Mouse (Mus musculus) neural tube, embryonic 11.5 days (tissue): ENCODE measurements at regions not wholly inside any gene's neighbourhood (a gene's known extent, or its start where the extent isn't known, plus 50 kb on each side); places are given as distances from the start of the nearest gene placed in this dataset.
"Not testable (repeated sequence)": the region's sequence is repeated elsewhere in the genome, so short reads cannot be mapped to it uniquely, and the experiment has no call there.

Source experiments
- ATAC-seq: fragments of 200-750 bp; cut with Nextera tagmentation; 2 replicates; pipeline ENCODE4 v1.8.0; 2017; ENCODE audit warnings: moderate number of reproducible peaks, mild to moderate bottlenecking, moderate TSS enrichment, moderate library complexity; ENCODE audit not compliant: insufficient read depth, low FRiP score, low TSS enrichment
- DNase-seq: peaks from one replicate; pipeline ENCODE4 v3.0.0-alpha.2; 2015; ENCODE audit warnings: low spot score
- H3K27ac ChIP-seq: fragments of 300-500 bp; sonication (generic); 2 replicates; pipeline ENCODE4 v1.5.1; 2014; ENCODE audit warnings: low read depth, mild to moderate bottlenecking, low read length
- H3K27me3 ChIP-seq: fragments of 300-500 bp; sonication (generic); 2 replicates; pipeline ENCODE4 v1.6.1; 2014; ENCODE audit warnings: mild to moderate bottlenecking, low read length, mixed read lengths; ENCODE audit not compliant: control insufficient read depth, insufficient read depth
- H3K36me3 ChIP-seq: fragments of 300-500 bp; sonication (generic); 2 replicates; pipeline ENCODE4 v1.6.1; 2014; ENCODE audit warnings: mild to moderate bottlenecking, low read length, moderate library complexity, mixed read lengths; ENCODE audit not compliant: control insufficient read depth, insufficient read depth
- H3K4me1 ChIP-seq: fragments of 300-500 bp; sonication (generic); 2 replicates; pipeline ENCODE4 v1.6.1; 2014; ENCODE audit warnings: low read length, mixed read lengths; ENCODE audit not compliant: control insufficient read depth, insufficient read depth
- H3K4me2 ChIP-seq: fragments of 300-500 bp; sonication (generic); 2 replicates; pipeline ENCODE4 v1.6.1; 2014; ENCODE audit warnings: low read depth, mild to moderate bottlenecking, moderate library complexity
- H3K4me3 ChIP-seq: fragments of 300-500 bp; sonication (generic); 2 replicates; pipeline ENCODE4 v1.5.1; 2014; ENCODE audit warnings: low read depth, low read length
- H3K9ac ChIP-seq: fragments of 300-500 bp; sonication (generic); 2 replicates; pipeline ENCODE4 v1.6.1; 2014; ENCODE audit warnings: mild to moderate bottlenecking, low read length
- H3K9me3 ChIP-seq: fragments of 300-500 bp; sonication (generic); 2 replicates; pipeline ENCODE4 v1.6.1; 2016; ENCODE audit warnings: low read length; ENCODE audit not compliant: control insufficient read depth
- WGBS: fragments of 180-500 bp; shearing (Covaris S2); extraction: QIAGEN DNeasy Blood & Tissue Kit; methylation state at CpG from one replicate; pipeline ENCODE4 v1.1.7; 2014; 5-methylcytosine and 5-hydroxymethylcytosine counted together

GRCm38 (mm10) chr12:48062620-48062942 lies 1243.9 kb upstream of the Nova1 start:
- Histone ChIP-seq H3K27ac (no peak overlapping the region), H3K4me3 (no peak overlapping the region), H3K4me2 (no peak overlapping the region), H3K27me3 (no peaks in the 10 kb centered on the region), H3K36me3 (no peaks in the 10 kb centered on the region), H3K9me3 (no peaks in the 10 kb centered on the region), H3K9ac (no peak overlapping the region), H3K4me1 (no peaks in the 10 kb centered on the region)
- DNase-seq (no peak), ATAC-seq (no peak)
- WGBS = 94% methylated on average over 2 of the region's 2 CpGs

- H3K4me3 ChIP-seq = no peak overlapping the region
- H3K4me1 ChIP-seq = no peaks in the 10 kb centered on the region
- ATAC-seq = peak; percentile 50; the same call in 1 of the 2 replicates
- no peaks in the 10 kb centered on the region for H3K36me3 ChIP-seq
- no peaks in the 10 kb centered on the region for H3K27me3 ChIP-seq
- H3K9me3 ChIP-seq = no peaks in the 10 kb centered on the region
- no peak overlapping the region for H3K4me2 ChIP-seq
- peak; percentile 10 for DNase-seq
- WGBS = 73% methylated on average over 8 of the region's 8 CpGs
- no peak overlapping the region for H3K27ac ChIP-seq
- no peak overlapping the region for H3K9ac ChIP-seq
Measured at GRCm38 (mm10) chr12:48061898-48062619, 1243.3 kb upstream of the Nova1 start.

- H3K9me3 ChIP-seq = no peaks in the 10 kb centered on the region
- H3K27me3 ChIP-seq = no peaks in the 10 kb centered on the region
- H3K4me3 ChIP-seq = no peak overlapping the region
- no peak for ATAC-seq
- H3K27ac ChIP-seq = no peak overlapping the region
- no peaks in the 10 kb centered on the region for H3K4me1 ChIP-seq
- H3K9ac ChIP-seq = no peak overlapping the region
- H3K36me3 ChIP-seq = no peaks in the 10 kb centered on the region
- DNase-seq = no peak
- H3K4me2 ChIP-seq = no peak overlapping the region
Measured at GRCm38 (mm10) chr12:48020416-48020815, 1201.7 kb upstream of the Nova1 start.

GRCm38 (mm10) chr12:47975868-47976267 lies 1157.1 kb upstream of the Nova1 start:
- no peaks in the 10 kb centered on the region for H3K9me3 ChIP-seq
- ATAC-seq (no peak), DNase-seq (no peak)
- H3K9ac ChIP-seq = no peak overlapping the region
- no peak overlapping the region for H3K27ac ChIP-seq
- H3K36me3 ChIP-seq = no peaks in the 10 kb centered on the region
- no peaks in the 10 kb centered on the region for H3K27me3 ChIP-seq
- no peak overlapping the region for H3K4me2 ChIP-seq
- H3K4me3 ChIP-seq = no peak overlapping the region
- H3K4me1 ChIP-seq = no peaks in the 10 kb centered on the region

GRCm38 (mm10) chr12:47969655-47970054 lies 1150.9 kb upstream of the Nova1 start:
- ATAC-seq (no peak), DNase-seq (no peak)
- H3K27ac ChIP-seq = no peak overlapping the region
- WGBS = 63% methylated on average over 2 of the region's 2 CpGs
- no peak overlapping the region for H3K4me3 ChIP-seq
- no peaks in the 10 kb centered on the region for H3K9me3 ChIP-seq
- H3K27me3 ChIP-seq = no peaks in the 10 kb centered on the region
- no peak overlapping the region for H3K9ac ChIP-seq
- H3K4me1 ChIP-seq = no peaks in the 10 kb centered on the region
- H3K36me3 ChIP-seq = no peaks in the 10 kb centered on the region
- H3K4me2 ChIP-seq = no peak overlapping the region

GRCm38 (mm10) chr12:47954330-47954729 lies 1135.6 kb upstream of the Nova1 start:
- no peak overlapping the region for H3K4me3 ChIP-seq
- ATAC-seq = no peak
- WGBS = 92% methylated on average over 8 of the region's 8 CpGs

GRCm38 (mm10) chr12:47939491-47939890 lies 1120.8 kb upstream of the Nova1 start:
- H3K9ac ChIP-seq, H3K27me3 ChIP-seq, H3K36me3 ChIP-seq, DNase-seq, ATAC-seq, H3K4me3 ChIP-seq, H3K4me1 ChIP-seq, H3K9me3 ChIP-seq, H3K27ac ChIP-seq, H3K4me2 ChIP-seq: not testable (repeated sequence)
- WGBS = 68% methylated on average over 2 of the region's 2 CpGs

More at GRCm38 (mm10) chr12:47954330-47954729, 1135.6 kb upstream of the Nova1 start:
- H3K4me1 ChIP-seq = no peaks in the 10 kb centered on the region
- H3K27me3 ChIP-seq = no peaks in the 10 kb centered on the region
- no peak overlapping the region for H3K27ac ChIP-seq
- H3K9ac ChIP-seq = no peak overlapping the region
- H3K4me2 ChIP-seq = no peak overlapping the region
- H3K9me3 ChIP-seq = no peaks in the 10 kb centered on the region
- H3K36me3 ChIP-seq = no peaks in the 10 kb centered on the region
- DNase-seq = no peak

GRCm38 (mm10) chr12:47927007-47927406 lies 1108.3 kb upstream of the Nova1 start:
- Histone ChIP-seq H3K36me3 (no peaks in the 10 kb centered on the region), H3K27me3 (no peaks in the 10 kb centered on the region), H3K4me2 (no peak overlapping the region), H3K9me3 (no peaks in the 10 kb centered on the region), H3K9ac (no peak overlapping the region), H3K4me3 (no peak overlapping the region), H3K27ac (no peak overlapping the region), H3K4me1 (no peaks in the 10 kb centered on the region)
- WGBS = 74% methylated on average over 2 of the region's 2 CpGs
- ATAC-seq = no peak
- DNase-seq = no peak
